Mouse (Mus musculus): ENCODE measurements around the gene 9330159F19Rik.

Gene 9330159F19Rik

DNA sequence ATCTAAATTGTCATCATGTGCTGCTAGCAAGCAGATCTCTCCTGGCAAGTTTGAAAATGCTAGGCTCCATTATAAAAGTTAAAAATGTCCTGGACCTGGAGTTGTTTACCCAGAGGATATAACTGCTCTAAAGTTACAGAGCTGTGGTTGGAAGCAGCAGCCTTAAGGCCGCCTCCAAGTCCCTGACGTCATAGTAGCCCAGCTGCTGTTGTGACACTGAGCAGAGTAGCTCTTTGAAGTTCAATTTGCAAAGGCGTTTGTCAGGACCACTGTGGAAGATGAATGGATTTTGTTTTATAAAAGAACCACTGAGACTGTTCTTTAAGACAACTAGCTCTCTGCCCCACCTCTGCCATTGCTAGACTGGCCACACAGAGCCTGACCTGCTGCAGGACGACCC is at the start of gene 9330159F19Rik:
Gene 9330159F19Rik (plus strand): TSS at position 154 of the 400 bp plus-strand sequence.
- DNase-seq, result no peak

DNA sequence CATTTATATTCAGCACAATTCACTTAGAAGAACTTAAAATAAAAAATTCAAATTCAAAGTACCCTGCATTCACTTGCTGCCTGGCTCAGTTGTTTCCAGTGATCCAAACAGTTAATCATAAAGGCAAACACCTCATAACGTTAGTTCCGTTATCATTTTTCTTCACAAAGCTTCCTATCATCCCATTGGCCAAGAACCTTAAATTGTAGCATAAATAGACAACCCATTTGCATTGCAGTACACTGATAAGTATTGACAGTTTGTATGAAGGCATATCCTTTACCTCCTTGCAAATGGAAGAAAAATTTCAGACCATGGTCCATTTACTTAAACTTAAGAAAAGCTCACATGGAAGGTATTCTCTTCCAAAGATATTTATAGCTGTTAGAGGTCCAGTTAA is 49.7 kb upstream of the 9330159F19Rik start:
- DNase-seq, result no peak

DNA sequence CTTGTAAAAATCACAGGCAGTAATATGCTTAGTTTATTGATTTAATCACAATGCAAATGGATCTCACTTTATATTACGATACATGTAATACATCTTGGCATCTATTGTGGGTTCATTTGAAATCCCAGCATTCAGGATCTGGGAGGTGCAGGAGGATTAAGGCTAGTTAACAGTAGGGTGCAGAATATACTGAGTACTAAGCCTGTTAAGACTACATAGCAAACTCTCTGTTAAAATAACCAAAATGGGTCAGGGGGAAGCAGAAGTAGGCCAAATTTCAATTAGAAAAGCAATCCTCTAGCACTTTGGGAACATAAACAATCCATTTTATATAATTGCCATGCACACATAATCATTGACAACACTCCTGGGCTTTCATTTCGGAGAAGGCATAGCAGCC is 37.6 kb upstream of the 9330159F19Rik start:
- DNase-seq, result no peak

DNA sequence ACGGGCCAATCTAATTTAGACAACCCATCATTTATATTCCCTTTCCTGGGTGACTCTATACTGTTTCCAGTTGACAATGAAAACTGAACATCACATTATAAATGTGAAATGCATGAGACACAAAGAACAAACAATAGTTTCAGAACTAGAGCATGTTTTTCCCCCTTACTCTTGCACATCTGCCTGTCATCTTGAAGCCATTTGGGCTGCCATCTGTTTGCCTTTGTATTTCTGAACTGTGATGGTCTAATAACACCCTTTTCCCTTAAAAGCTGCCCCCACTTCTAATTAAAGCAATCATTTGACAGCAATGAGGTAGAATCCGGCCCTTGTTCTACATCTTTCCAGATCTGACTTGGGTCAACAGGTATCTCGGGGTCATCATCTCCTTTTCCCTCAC is 35.8 kb upstream of the 9330159F19Rik start:
- no peak for DNase-seq

- peak; percentile 17 for DNase-seq
Observed at GRCm38 (mm10) chr10:29176881-29177280, 34.5 kb upstream of the 9330159F19Rik start.

DNA sequence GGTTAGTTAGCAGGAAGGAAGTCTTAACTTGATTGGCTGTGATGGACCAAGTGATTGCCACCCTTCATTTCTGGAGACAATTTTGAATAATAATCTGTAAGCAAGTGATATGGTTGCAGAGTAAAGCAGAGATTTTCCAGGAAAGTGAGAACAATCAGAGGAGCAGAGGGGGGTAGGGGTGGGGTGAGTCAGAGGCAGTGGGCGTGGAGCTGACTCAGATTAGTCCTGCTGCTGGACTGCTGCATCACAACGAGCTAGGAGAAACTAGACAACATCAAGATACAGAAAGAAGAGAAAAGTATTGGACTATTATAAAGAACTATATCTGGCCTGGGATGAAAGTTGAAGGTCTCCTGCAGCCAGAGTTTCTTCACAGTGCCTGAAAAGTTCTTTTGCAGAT is 33.4 kb upstream of the 9330159F19Rik start:
- DNase-seq, result peak; percentile 65

DNA sequence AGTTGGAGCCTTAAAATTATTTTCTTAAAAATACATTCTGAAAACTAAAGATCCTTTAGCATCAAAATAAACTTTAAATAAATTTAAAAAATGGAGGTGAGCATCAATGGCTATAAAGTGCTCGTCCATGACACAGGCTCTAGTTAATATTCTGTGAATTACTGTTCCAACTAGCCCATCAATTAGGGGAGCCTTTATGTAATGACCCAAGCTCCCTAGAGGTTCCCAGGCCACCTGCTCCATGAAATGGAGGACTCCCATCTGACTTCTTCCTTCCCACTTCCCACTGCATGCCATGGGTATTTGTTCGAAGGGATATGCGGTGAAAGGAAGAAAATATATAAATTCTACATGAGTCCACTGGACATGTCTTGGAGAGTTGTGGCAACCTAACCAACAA is 31.2 kb upstream of the 9330159F19Rik start:
- DNase-seq, result no peak

DNA sequence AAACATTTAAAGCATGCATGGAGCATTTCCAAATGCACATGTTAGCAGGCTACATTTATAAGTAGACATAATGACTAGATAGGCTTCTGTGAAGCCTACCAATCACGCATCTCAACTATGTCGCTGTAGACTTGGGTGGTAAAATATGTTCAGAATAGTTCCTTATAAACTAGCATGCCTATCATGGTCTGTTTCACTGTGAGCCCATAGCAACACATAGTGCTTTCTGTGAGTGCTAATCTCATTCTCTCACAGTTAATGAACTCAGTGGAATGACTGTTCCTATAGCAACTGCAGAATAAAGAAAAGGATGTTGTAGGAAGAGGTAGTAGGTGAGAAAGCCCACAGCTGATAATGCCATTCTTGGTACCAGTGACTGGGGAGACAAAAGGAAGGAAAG is 30.4 kb upstream of the 9330159F19Rik start:
- no peak for DNase-seq

DNA sequence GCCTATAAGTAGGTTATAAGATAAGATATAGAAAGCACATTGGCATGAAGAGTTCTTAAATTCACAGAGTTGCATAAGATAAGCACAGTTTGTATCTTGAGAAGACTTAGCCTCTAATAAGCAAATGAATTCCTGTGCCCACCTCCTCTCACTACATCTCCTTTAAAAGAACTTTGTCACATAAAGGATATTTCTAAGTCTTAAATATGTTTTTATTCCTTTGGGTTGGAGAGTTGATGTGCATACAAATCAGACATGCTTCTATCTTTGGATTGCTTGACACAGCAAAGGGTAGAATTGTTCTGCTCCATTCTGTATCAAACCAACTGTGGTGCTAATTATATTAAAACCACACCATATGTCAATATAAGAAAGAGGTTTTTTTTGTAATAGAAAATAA is 17.6 kb upstream of the 9330159F19Rik start:
- no peak for DNase-seq

DNA sequence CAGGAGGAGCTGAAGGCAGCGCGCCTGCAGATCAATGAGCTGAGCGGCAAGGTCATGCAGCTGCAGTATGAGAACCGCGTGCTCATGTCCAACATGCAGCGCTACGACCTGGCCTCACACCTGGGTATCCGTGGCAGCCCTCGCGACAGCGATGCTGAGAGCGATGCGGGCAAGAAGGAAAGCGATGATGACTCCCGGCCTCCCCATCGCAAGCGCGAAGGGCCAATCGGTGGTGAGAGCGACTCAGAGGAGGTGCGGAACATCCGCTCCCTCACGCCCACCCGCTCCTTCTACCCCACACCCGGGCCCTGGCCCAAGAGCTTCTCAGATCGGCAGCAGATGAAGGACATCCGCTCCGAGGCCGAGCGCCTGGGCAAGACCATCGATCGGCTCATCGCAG is 14.6 kb upstream of the 9330159F19Rik start:
- no peak for DNase-seq

GRCm38 (mm10) chr10:29198642-29199041 is 12.8 kb upstream of the 9330159F19Rik start, which contains the start of gene Gm49353:
TSS of gene Gm49353 (plus strand) at chr10:29198954.
- DNase-seq, result no peak

- DNase-seq, result no peak
Observed at GRCm38 (mm10) chr10:29199835-29200234, 11.6 kb upstream of the 9330159F19Rik start.

- no peak for DNase-seq
Observed at GRCm38 (mm10) chr10:29200609-29201008, 10.8 kb upstream of the 9330159F19Rik start.

DNA sequence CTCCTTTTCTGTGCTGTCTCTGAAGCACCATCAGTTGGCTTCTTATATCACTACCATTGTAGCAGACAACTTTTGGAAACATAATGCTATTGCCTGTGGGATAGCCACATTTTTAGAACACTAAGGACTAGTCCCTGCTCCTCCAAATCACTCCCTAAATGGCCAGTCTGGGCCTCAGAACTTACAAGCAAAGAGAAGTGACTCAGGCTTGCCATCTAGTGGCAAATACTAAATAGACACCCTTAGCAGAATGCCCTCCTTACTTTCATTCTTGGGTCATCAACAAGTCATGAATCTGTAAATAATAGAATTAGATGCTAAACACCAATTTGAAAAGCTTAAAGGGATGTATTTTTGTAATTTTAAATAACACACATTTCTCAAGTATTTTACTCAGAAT is 4.7 kb upstream of the 9330159F19Rik start:
- DNase-seq, result no peak

DNA sequence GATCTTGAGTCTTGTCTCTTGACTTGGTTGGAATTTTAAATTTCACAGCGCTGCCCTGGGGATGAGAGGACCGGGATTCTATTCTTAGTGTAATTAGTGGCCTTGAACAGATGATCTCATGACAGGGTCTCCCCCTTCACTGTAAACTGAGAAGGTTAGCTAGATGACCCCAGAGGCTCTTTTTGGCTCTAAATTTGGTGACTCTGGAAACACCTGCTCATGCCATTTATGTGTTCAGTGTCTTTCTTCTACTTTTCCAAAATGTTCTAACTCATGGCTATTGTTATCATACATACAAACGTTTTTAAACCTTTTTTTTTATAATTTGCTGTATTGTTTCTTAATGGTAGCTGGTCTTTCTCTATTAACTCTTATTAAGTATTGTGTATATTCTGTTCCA is 2.7 kb upstream of the 9330159F19Rik start:
- no peak for DNase-seq

DNA sequence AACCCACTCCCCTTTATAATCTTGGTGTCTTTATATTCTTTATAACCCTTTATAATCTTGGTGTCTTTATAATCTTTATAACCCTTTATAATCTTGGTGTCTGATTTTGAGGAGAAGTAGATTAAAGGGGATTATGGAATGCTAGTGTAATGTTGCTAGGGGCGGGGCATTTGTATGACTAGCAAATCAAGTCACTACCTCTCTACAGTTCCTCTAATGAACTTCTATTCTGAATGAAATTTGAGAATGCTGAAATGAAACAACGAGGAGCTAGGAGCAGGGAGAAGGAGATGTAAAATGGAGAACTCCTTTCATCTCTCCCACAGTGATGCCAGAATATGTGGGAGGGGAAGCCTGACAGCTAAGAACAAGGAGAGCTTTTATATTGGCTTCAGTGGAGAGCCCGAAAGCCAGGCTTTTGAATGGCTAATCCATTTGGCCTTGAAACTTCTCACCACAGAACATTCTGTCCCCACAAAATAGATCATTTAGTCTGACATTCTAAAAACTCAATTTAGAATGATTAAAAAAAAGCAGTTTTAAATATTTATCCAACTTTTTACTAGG is 2.2 kb downstream of the 9330159F19Rik start:
- DNase-seq, result no peak

GRCm38 (mm10) chr10:29216957-29217356 is 5.6 kb downstream of the 9330159F19Rik start:
- no peak for DNase-seq

DNA sequence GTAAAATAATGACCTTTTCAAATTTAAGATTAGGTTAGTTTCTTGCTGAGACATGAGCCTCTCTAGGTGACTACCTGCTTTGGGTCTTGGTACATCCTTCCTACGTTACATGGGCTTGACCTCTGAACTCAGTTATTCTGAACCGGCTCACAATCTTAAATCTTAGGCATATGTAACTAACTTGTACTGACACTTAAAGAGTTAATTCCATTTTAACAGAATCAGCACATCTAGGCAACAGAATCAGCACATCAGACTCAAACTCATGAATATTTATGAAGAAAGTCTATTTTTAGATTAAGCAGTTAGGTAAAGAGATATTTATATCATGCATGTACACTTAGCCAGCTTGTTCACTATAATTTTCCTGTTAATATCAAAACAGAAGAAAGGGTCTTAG is 6.0 kb downstream of the 9330159F19Rik start:
- no peak for DNase-seq

- no peak for DNase-seq
Observed at GRCm38 (mm10) chr10:29225329-29225728, 13.9 kb downstream of the 9330159F19Rik start.

GRCm38 (mm10) chr10:29231208-29231607 is 19.8 kb downstream of the 9330159F19Rik start:
- no peak for DNase-seq
